Mouse (Mus musculus) layer of hippocampus, postnatal 14 days (tissue): ENCODE data around the gene Cdc42bpa. TPM values are rescaled to one million over a fixed set of nuclear protein-coding genes. Genes with fewer than 3 reads are reported as not detected.

Source experiments
- DNase-seq, 2 experiments: peaks; one replicate each; pipeline ENCODE4 v3.0.0; 2021 to 2022; ENCODE audit warnings: low spot score in 2 of 2, mixed read lengths in 1 of 2
- total RNA-seq, 2 experiments: library from RNA; stranded (reverse); gene quantifications; 2 replicates each; pipeline ENCODE4 v1.2.3; 2021

The Cdc42bpa gene
- total RNA-seq, 2 experiments from 2014 or later = 214 to 233 TPM

GRCm38 (mm10) chr1:179958871-179959720 is 1.2 kb upstream of the Cdc42bpa start:
- peak in 1 of 2 experiments; percentile 47 for DNase-seq

GRCm38 (mm10) chr1:179960543-179960876 is 238 bp downstream of the Cdc42bpa start:
- no peak for DNase-seq

GRCm38 (mm10) chr1:179960882-179961698 is 818 bp downstream of the Cdc42bpa start:
- peak in 1 of 2 experiments; percentile 35 for DNase-seq

GRCm38 (mm10) chr1:179961777-179962176 is 1.5 kb downstream of the Cdc42bpa start:
- no peak for DNase-seq

- no peak for DNase-seq
Measured at GRCm38 (mm10) chr1:179969776-179970428, 9.6 kb downstream of the Cdc42bpa start.

GRCm38 (mm10) chr1:179975021-179975420 is 14.7 kb downstream of the Cdc42bpa start:
- DNase-seq = no peak

- DNase-seq = no peak
Measured at GRCm38 (mm10) chr1:179975645-179976275, 15.5 kb downstream of the Cdc42bpa start.

GRCm38 (mm10) chr1:179977437-179977836 is 17.2 kb downstream of the Cdc42bpa start:
- DNase-seq = no peak

GRCm38 (mm10) chr1:179978742-179979141 is 18.5 kb downstream of the Cdc42bpa start:
- no peak for DNase-seq

GRCm38 (mm10) chr1:179981680-179982079 is 21.4 kb downstream of the Cdc42bpa start:
- no peak for DNase-seq

GRCm38 (mm10) chr1:179982183-179982582 is 21.9 kb downstream of the Cdc42bpa start:
- no peak for DNase-seq

- DNase-seq = no peak
Measured at GRCm38 (mm10) chr1:179982933-179983332, 22.7 kb downstream of the Cdc42bpa start.

- no peak for DNase-seq
Measured at GRCm38 (mm10) chr1:179984171-179984570, 23.9 kb downstream of the Cdc42bpa start.

- DNase-seq = no peak
Measured at GRCm38 (mm10) chr1:179991660-179992235, 31.5 kb downstream of the Cdc42bpa start.

GRCm38 (mm10) chr1:179992255-179992654 is 32.0 kb downstream of the Cdc42bpa start:
- DNase-seq = no peak

- no peak for DNase-seq
Measured at GRCm38 (mm10) chr1:180008057-180008456, 47.8 kb downstream of the Cdc42bpa start.

GRCm38 (mm10) chr1:180013479-180013878 is 53.2 kb downstream of the Cdc42bpa start:
- no peak for DNase-seq

- DNase-seq = no peak
Measured at GRCm38 (mm10) chr1:180018218-180018617, 57.9 kb downstream of the Cdc42bpa start.

- DNase-seq = peak in 1 of 2 experiments; percentile 28
Measured at GRCm38 (mm10) chr1:180021463-180022296, 61.4 kb downstream of the Cdc42bpa start.

- no peak for DNase-seq
Measured at GRCm38 (mm10) chr1:180023512-180023911, 63.2 kb downstream of the Cdc42bpa start.
